In the genomic region with DNA sequence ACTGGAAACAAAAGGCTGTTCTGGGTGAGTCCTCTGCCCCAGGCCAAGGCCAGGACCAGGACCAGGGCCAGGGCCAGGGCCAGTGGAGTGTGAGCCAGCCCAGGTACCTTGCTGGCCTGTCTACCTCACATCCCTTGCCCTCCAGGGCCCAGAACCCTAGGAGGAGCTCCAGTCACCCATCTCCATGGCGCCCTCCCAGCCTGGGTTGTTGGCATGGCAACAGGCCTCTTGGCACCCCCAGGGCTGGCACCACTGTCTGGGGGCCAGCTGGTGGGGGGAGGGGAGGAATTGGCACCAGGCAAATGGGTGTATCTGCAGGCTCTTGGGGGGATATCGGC, we compare ENCODE assay signal across 8 mouse cellular contexts. TPM values are rescaled to one million over a fixed set of nuclear protein-coding genes. Genes with fewer than 3 reads are reported as not detected.
DNase-seq lines count a peak whose midpoint lies in the region; ATAC-seq and TF ChIP-seq lines count a peak whose summit lies in the region.

No protein-coding gene starts in this region.

- peak overlapping the region; percentile 69 for H3K4me3 ChIP-seq in cerebellum, adult 2 months (replicated peaks; ENCODE audit: insufficient read depth, low read depth, low read length)
- H3K4me3 ChIP-seq in liver, embryonic 12.5 days = peak overlapping the region; percentile 70

- no peak for TF ChIP-seq CTCF in cerebellum, adult 2 months (IDR thresholded peaks at IDR 0.05; ENCODE audit: borderline replicate concordance, insufficient read depth, low read depth, low read length)

- H3K9ac ChIP-seq in liver, embryonic 12.5 days = peak overlapping the region; percentile 72

- no peaks in the 10 kb centered on the region for H3K9me3 ChIP-seq in liver, embryonic 12.5 days (replicated peaks)

- H3K4me2 ChIP-seq in liver, embryonic 12.5 days = peak overlapping the region; percentile 81

- H3K27ac ChIP-seq in cerebellum, adult 2 months (ENCODE audit: insufficient read depth, low read length) = no peak overlapping the region
- no peak overlapping the region for H3K27ac ChIP-seq in liver, embryonic 12.5 days

- DNase-seq in ovary, postnatal 36 days (ENCODE audit: low spot score) = peak; percentile 31
- DNase-seq in ovary, postnatal 10 days (ENCODE audit: low spot score) = no peak
- DNase-seq in cerebellum, adult 2 months = peak; percentile 61 to 65
- DNase-seq in frontal cortex, postnatal 14 days (ENCODE audit: low spot score in 2 of 2) = peak; percentile 63 to 73
- peak; percentile 25 to 62 for DNase-seq in kidney, postnatal 25 days
- DNase-seq in right cerebral cortex, adult 18-20 months = peak; percentile 68
- DNase-seq in urinary bladder, adult 2 months (ENCODE audit: low spot score) = no peak

- peaks cover 12% of the 10 kb centered on the region; the same call in 1 of the 2 replicates for H3K4me1 ChIP-seq in cerebellum, adult 2 months (ENCODE audit: control insufficient read depth, insufficient read depth, low read length)
- H3K4me1 ChIP-seq in liver, embryonic 12.5 days = peaks cover 57% of the 10 kb centered on the region

- TF ChIP-seq POLR2A in cerebellum, adult 2 months (IDR thresholded peaks at IDR 0.05; ENCODE audit: borderline replicate concordance, insufficient read depth, low read length) = no peak

- WGBS in cerebellum, adult 2 months = 21% methylated on average over 2 of the region's 2 CpGs
- WGBS in liver, embryonic 12.5 days (ENCODE audit: insufficient replicate concordance) = 72% methylated on average over 2 of the region's 2 CpGs

- peaks cover 50% of the 10 kb centered on the region for H3K36me3 ChIP-seq in liver, embryonic 12.5 days

- H3K27me3 ChIP-seq in cerebellum, adult 2 months (ENCODE audit: control insufficient read depth, insufficient read depth, low read length) = 0 out of 2 replicates have a peak, but pooled peaks cover 1% of the 10 kb centered on the region
- H3K27me3 ChIP-seq in liver, embryonic 12.5 days (replicated peaks) = no peaks in the 10 kb centered on the region

- ATAC-seq in liver, embryonic 12.5 days = 0 out of 2 replicates have a peak, but pooled peaks have one; percentile 11

RNA-seq across cellular contexts. Expression of a gene that starts 0.9 kb away (rescaled TPM):
- polyA plus RNA-seq in cerebellum, adult 2 months (2012; rRNA removed) = 203 and 244 TPM in 2 replicates
- polyA plus RNA-seq in liver, embryonic 12.5 days (2016; fragmentation: Nextera tagmentation; extraction: Ambion mirVana) = 16.1 and 17.0 TPM in 2 replicates
- polyA plus RNA-seq in urinary bladder, adult 2 months (2012; rRNA removed) = 87.4 and 114 TPM in 2 replicates

RNA-seq across cellular contexts. Expression of a gene that starts 25.1 kb away (rescaled TPM):
- polyA plus RNA-seq in cerebellum, adult 2 months (2012; rRNA removed) = not detected in 2 replicates
- polyA plus RNA-seq in liver, embryonic 12.5 days (2016; fragmentation: Nextera tagmentation; extraction: Ambion mirVana) = 1.2 and 1.4 TPM in 2 replicates
- polyA plus RNA-seq in urinary bladder, adult 2 months (2012; rRNA removed) = 0.03 and 0.07 TPM in 2 replicates

RNA-seq across cellular contexts. Expression of a gene that starts 39.9 kb away (rescaled TPM):
- polyA plus RNA-seq in cerebellum, adult 2 months (2012; rRNA removed) = not detected in 2 replicates
- polyA plus RNA-seq in liver, embryonic 12.5 days (2016; fragmentation: Nextera tagmentation; extraction: Ambion mirVana) = 0.64 and 0.71 TPM in 2 replicates
- polyA plus RNA-seq in urinary bladder, adult 2 months (2012; rRNA removed) = 0.13 and 0.18 TPM in 2 replicates

Comparison
In these comparisons a context has a peak if more than half of its experiments do, and no peak if none do; other contexts are left out.
1. DNase-seq: peak in ovary, postnatal 36 days (single experiment), cerebellum, adult 2 months (2 of 2), frontal cortex, postnatal 14 days (2 of 2), kidney, postnatal 25 days (2 of 2) and right cerebral cortex, adult 18-20 months (single experiment); none in ovary, postnatal 10 days (single experiment) and urinary bladder, adult 2 months (single experiment).